In genomic region chr2:153364531-153364930, GRCm38 (mm10) we compare ENCODE assay signal across 6 mouse cellular contexts. TPM values are rescaled to one million over a fixed set of nuclear protein-coding genes. Genes with fewer than 3 reads are reported as not detected.
DNase-seq lines count a peak whose midpoint lies in the region.

No protein-coding gene starts in this region.

- DNase-seq in ES-CJ7 (ENCODE audit: low read depth, low spot score): peak; percentile 71
- DNase-seq in ZHBTc4 (ENCODE audit: low read depth, low spot score): peak; percentile 77
- peak; percentile 35 for DNase-seq in heart, postnatal 4 days
- DNase-seq in kidney, adult 18-20 months: peak; percentile 41
- DNase-seq in kidney, adult 8-10 months: peak; percentile 43 to 47
- peak; percentile 21 to 70 for DNase-seq in kidney, postnatal 25 days

RNA-seq across cellular contexts. Expression of gene Asxl1, which starts 18.9 kb away (rescaled TPM):
- total RNA-seq in heart, postnatal 4 days (2021): 10 to 100 TPM; 37.0 to 38.2 TPM

Comparison
In these comparisons a context has a peak if more than half of its experiments do, and no peak if none do; other contexts are left out.
1. Peak in every context shown above with its lines: DNase-seq.